Mouse (Mus musculus) heart, embryonic 13.5 days (tissue): ENCODE results near the gene Dpy19l1. TPM values are rescaled to one million over a fixed set of nuclear protein-coding genes. Genes with fewer than 3 reads are reported as not detected.

Source experiments
- ATAC-seq: fragments of 200-750 bp; cut with Nextera tagmentation; 2 replicates; pipeline ENCODE4 v1.8.0; 2017; ENCODE audit warnings: moderate TSS enrichment; ENCODE audit not compliant: insufficient number of reproducible peaks, low FRiP score, low TSS enrichment; ENCODE audit errors: extremely low read depth
- H3K27ac ChIP-seq: fragments of 300-500 bp; sonication (generic); replicated peaks from 2 replicates; pipeline ENCODE4 v1.5.1; 2015; ENCODE audit warnings: moderate library complexity, mild to moderate bottlenecking, inconsistent platforms
- H3K27me3 ChIP-seq: fragments of 300-500 bp; sonication (generic); replicated peaks from 2 replicates; pipeline ENCODE4 v1.6.1; 2015; ENCODE audit warnings: mild to moderate bottlenecking, inconsistent platforms
- H3K36me3 ChIP-seq: fragments of 300-500 bp; sonication (generic); 2 replicates; pipeline ENCODE4 v1.6.1; 2015; ENCODE audit warnings: mild to moderate bottlenecking, inconsistent platforms
- H3K4me1 ChIP-seq: fragments of 300-500 bp; sonication (generic); 2 replicates; pipeline ENCODE4 v1.6.1; 2015; ENCODE audit warnings: inconsistent platforms
- H3K4me2 ChIP-seq: fragments of 300-500 bp; sonication (generic); 2 replicates; pipeline ENCODE4 v1.6.1; 2015; ENCODE audit warnings: inconsistent platforms, mild to moderate bottlenecking, moderate library complexity
- H3K4me3 ChIP-seq: fragments of 300-500 bp; sonication (generic); 2 replicates; pipeline ENCODE4 v1.5.1; 2015; ENCODE audit warnings: moderate library complexity, mild to moderate bottlenecking, inconsistent platforms
- H3K9ac ChIP-seq: fragments of 300-500 bp; sonication (generic); 2 replicates; pipeline ENCODE4 v1.6.1; 2015; ENCODE audit warnings: inconsistent platforms, mild to moderate bottlenecking, moderate library complexity
- H3K9me3 ChIP-seq: fragments of 300-500 bp; sonication (generic); 2 replicates; pipeline ENCODE4 v1.6.1; 2016; ENCODE audit warnings: inconsistent platforms
- WGBS: fragments of 180-500 bp; shearing (Covaris S2); methylation state at CpG from one replicate; pipeline ENCODE4 v1.1.7; 2015; ENCODE audit warnings: mixed read lengths; 5-methylcytosine and 5-hydroxymethylcytosine counted together
- polyA plus RNA-seq: library from polyadenylated mRNA; unstranded; fragments of >200 nt; fragmentation: Nextera tagmentation; extraction: Ambion mirVana; gene quantifications from 2 replicates; pipeline ENCODE4 v1.2.1, GENCODE M21; 2015

The Dpy19l1 gene
- polyA plus RNA-seq, 1 experiment from 2014 or later = 5.8 TPM

GRCm38 (mm10) chr9:24420144-24420543 is 82.8 kb downstream of the Dpy19l1 start:
- no peak overlapping the region for H3K4me2 ChIP-seq
- no peak overlapping the region for H3K27ac ChIP-seq
- H3K27me3 ChIP-seq = no peaks in the 10 kb centered on the region
- no peak overlapping the region for H3K9ac ChIP-seq
- 90% methylated on average over 4 of the region's 4 CpGs for WGBS
- H3K9me3 ChIP-seq = no peaks in the 10 kb centered on the region
- H3K4me3 ChIP-seq = no peak overlapping the region
- H3K36me3 ChIP-seq = peaks cover 49% of the 10 kb centered on the region
- peaks cover 6% of the 10 kb centered on the region for H3K4me1 ChIP-seq
- ATAC-seq = no peak

- WGBS = 81% methylated on average over 5 of the region's 5 CpGs
- Histone ChIP-seq H3K9me3 (no peaks in the 10 kb centered on the region), H3K27me3 (no peaks in the 10 kb centered on the region), H3K36me3 (peaks cover 47% of the 10 kb centered on the region), H3K4me1 (peaks cover 13% of the 10 kb centered on the region), H3K9ac (no peak overlapping the region), H3K27ac (no peak overlapping the region), H3K4me3 (no peak overlapping the region), H3K4me2 (no peak overlapping the region)
- no peak for ATAC-seq
Measured at GRCm38 (mm10) chr9:24418281-24418680, 84.7 kb downstream of the Dpy19l1 start.

GRCm38 (mm10) chr9:24411483-24411882 is 91.5 kb downstream of the Dpy19l1 start:
- ATAC-seq = no peak
- H3K27ac ChIP-seq = no peak overlapping the region
- H3K4me1 ChIP-seq = peaks cover 8% of the 10 kb centered on the region
- no peaks in the 10 kb centered on the region for H3K9me3 ChIP-seq
- peaks cover 21% of the 10 kb centered on the region for H3K36me3 ChIP-seq
- no peak overlapping the region for H3K9ac ChIP-seq
- H3K4me2 ChIP-seq = no peak overlapping the region
- H3K27me3 ChIP-seq = no peaks in the 10 kb centered on the region
- 90% methylated on average over 8 of the region's 8 CpGs for WGBS
- no peak overlapping the region for H3K4me3 ChIP-seq

GRCm38 (mm10) chr9:24410439-24410838 is 92.5 kb downstream of the Dpy19l1 start:
- WGBS = 72% methylated on average over 1 of the region's 1 CpGs
- Histone ChIP-seq H3K4me1 (peaks cover 8% of the 10 kb centered on the region), H3K27ac (no peak overlapping the region), H3K4me2 (no peak overlapping the region), H3K9ac (no peak overlapping the region), H3K27me3 (no peaks in the 10 kb centered on the region), H3K9me3 (no peaks in the 10 kb centered on the region), H3K36me3 (peaks cover 21% of the 10 kb centered on the region), H3K4me3 (no peak overlapping the region)
- no peak for ATAC-seq

GRCm38 (mm10) chr9:24407992-24408391 is 94.9 kb downstream of the Dpy19l1 start:
- no peak for ATAC-seq
- Histone ChIP-seq H3K27me3 (no peaks in the 10 kb centered on the region), H3K27ac (no peak overlapping the region), H3K36me3 (peaks cover 14% of the 10 kb centered on the region), H3K4me3 (no peak overlapping the region), H3K4me2 (no peak overlapping the region), H3K9me3 (no peaks in the 10 kb centered on the region), H3K4me1 (no peaks in the 10 kb centered on the region), H3K9ac (no peak overlapping the region)
- WGBS = 80% methylated on average over 3 of the region's 3 CpGs

GRCm38 (mm10) chr9:24394146-24394545 is 108.8 kb downstream of the Dpy19l1 start:
- 37% methylated on average over 3 of the region's 3 CpGs for WGBS
- Histone ChIP-seq H3K4me3 (no peak overlapping the region), H3K9ac (no peak overlapping the region), H3K9me3 (no peaks in the 10 kb centered on the region), H3K4me2 (no peak overlapping the region), H3K36me3 (no peaks in the 10 kb centered on the region), H3K27ac (no peak overlapping the region), H3K4me1 (no peaks in the 10 kb centered on the region), H3K27me3 (no peaks in the 10 kb centered on the region)
- no peak for ATAC-seq

GRCm38 (mm10) chr9:24390807-24391370 is 112.1 kb downstream of the Dpy19l1 start:
- H3K36me3 ChIP-seq = no peaks in the 10 kb centered on the region
- no peaks in the 10 kb centered on the region for H3K4me1 ChIP-seq
- H3K4me2 ChIP-seq = no peak overlapping the region
- no peak overlapping the region for H3K27ac ChIP-seq
- H3K4me3 ChIP-seq = no peak overlapping the region
- 78% methylated on average over 8 of the region's 8 CpGs for WGBS
- no peaks in the 10 kb centered on the region for H3K27me3 ChIP-seq
- no peaks in the 10 kb centered on the region for H3K9me3 ChIP-seq
- no peak for ATAC-seq
- H3K9ac ChIP-seq = no peak overlapping the region

- ATAC-seq = no peak
- H3K9me3 ChIP-seq = no peaks in the 10 kb centered on the region
- H3K27ac ChIP-seq = no peak overlapping the region
- H3K36me3 ChIP-seq = no peaks in the 10 kb centered on the region
- H3K4me1 ChIP-seq = no peaks in the 10 kb centered on the region
- H3K4me2 ChIP-seq = no peak overlapping the region
- no peak overlapping the region for H3K4me3 ChIP-seq
- no peak overlapping the region for H3K9ac ChIP-seq
- H3K27me3 ChIP-seq = no peaks in the 10 kb centered on the region
Measured at GRCm38 (mm10) chr9:24387230-24387629, 115.7 kb downstream of the Dpy19l1 start.

- Histone ChIP-seq H3K4me2 (no peak overlapping the region), H3K9me3 (no peaks in the 10 kb centered on the region)
Measured at GRCm38 (mm10) chr9:24379321-24379720, 123.6 kb downstream of the Dpy19l1 start.

GRCm38 (mm10) chr9:24378848-24379247 is 124.1 kb downstream of the Dpy19l1 start:
- Histone ChIP-seq H3K9ac (no peak overlapping the region), H3K27ac (no peak overlapping the region), H3K4me3 (no peak overlapping the region), H3K4me2 (no peak overlapping the region), H3K27me3 (no peaks in the 10 kb centered on the region), H3K4me1 (no peaks in the 10 kb centered on the region), H3K36me3 (no peaks in the 10 kb centered on the region), H3K9me3 (no peaks in the 10 kb centered on the region)
- 81% methylated on average over 2 of the region's 2 CpGs for WGBS
- ATAC-seq = no peak

More at GRCm38 (mm10) chr9:24379321-24379720, 123.6 kb downstream of the Dpy19l1 start:
- Histone ChIP-seq H3K27ac (no peak overlapping the region), H3K4me1 (no peaks in the 10 kb centered on the region), H3K4me3 (no peak overlapping the region), H3K27me3 (no peaks in the 10 kb centered on the region), H3K36me3 (no peaks in the 10 kb centered on the region), H3K9ac (no peak overlapping the region)
- 46% methylated on average over 3 of the region's 3 CpGs for WGBS
- ATAC-seq = no peak
